Mouse (Mus musculus) MEL (cell line): ENCODE results near the gene 1700034J05Rik. TPM values are rescaled to one million over a fixed set of nuclear protein-coding genes. Genes with fewer than 3 reads are reported as not detected.

Experiments
- DNase-seq: peaks from one replicate; pipeline ENCODE4 v3.0.0; 2011; ENCODE audit warnings: low read depth, low spot score
- H3K27ac ChIP-seq: 2 replicates; pipeline ENCODE4 v1.5.1; 2012; ENCODE audit warnings: low read depth, mild to moderate bottlenecking, control low read depth, low read length, moderate library complexity; ENCODE audit not compliant: control insufficient read depth
- H3K27me3 ChIP-seq, 2 experiments: fragments of 150-350 bp in 1 of 2; sonication (generic) in 1 of 2; 2 replicates each; pipeline ENCODE4 v1.6.1; 2012; ENCODE audit warnings: low read length in 2 of 2, mild to moderate bottlenecking in 2 of 2, improper control_type of control experiment in 1 of 2, moderate library complexity in 1 of 2; ENCODE audit not compliant: insufficient read depth in 2 of 2, control insufficient read depth in 1 of 2
- H3K36me3 ChIP-seq, 2 experiments: 2 replicates each; pipeline ENCODE4 v1.6.1; 2012 to 2014; ENCODE audit warnings: low read length in 2 of 2, improper control_type of control experiment in 1 of 2, inconsistent platforms in 1 of 2, mild to moderate bottlenecking in 1 of 2; ENCODE audit not compliant: insufficient read depth in 2 of 2, control insufficient read depth in 1 of 2
- H3K4me1 ChIP-seq, 2 experiments: fragments of 150-350 bp in 1 of 2; sonication (generic) in 1 of 2; 2 replicates each; pipeline ENCODE4 v1.6.1; 2012; ENCODE audit warnings: low read length in 2 of 2, improper control_type of control experiment in 1 of 2, mild to moderate bottlenecking in 1 of 2; ENCODE audit not compliant: insufficient read depth in 2 of 2, control insufficient read depth in 1 of 2
- H3K4me3 ChIP-seq, 2 experiments: fragments of 150-350 bp in 1 of 2; sonication (generic) in 1 of 2; 2 replicates each; pipeline ENCODE4 v1.5.1; 2012; ENCODE audit warnings: low read depth in 2 of 2, low read length in 2 of 2, mild to moderate bottlenecking in 2 of 2, moderate library complexity in 2 of 2, control low read depth in 1 of 2, improper control_type of control experiment in 1 of 2; ENCODE audit not compliant: control insufficient read depth in 1 of 2, insufficient read depth in 1 of 2
- H3K79me2 ChIP-seq: 2 replicates; pipeline ENCODE4 v1.6.1; 2012; ENCODE audit warnings: mild to moderate bottlenecking, low read length, moderate library complexity; ENCODE audit not compliant: control insufficient read depth, poor library complexity, insufficient read depth
- H3K9ac ChIP-seq: 2 replicates; pipeline ENCODE4 v1.6.1; 2012; ENCODE audit warnings: low read depth, mild to moderate bottlenecking, control low read depth, low read length, moderate library complexity; ENCODE audit not compliant: control insufficient read depth, poor library complexity, severe bottlenecking
- H3K9me3 ChIP-seq: fragments of 150-350 bp; sonication (generic); replicated peaks from 2 replicates; pipeline ENCODE4 v1.6.1; 2012; ENCODE audit warnings: mild to moderate bottlenecking, low read length, improper control_type of control experiment, moderate library complexity; ENCODE audit not compliant: insufficient read depth
- CHD1 ChIP-seq: IDR thresholded peaks from 2 replicates; pipeline ENCODE4 v1.6.1; 2012; ENCODE audit warnings: low read depth, mild to moderate bottlenecking, inconsistent platforms, low read length, improper control_type of control experiment
- CHD2 ChIP-seq: IDR thresholded peaks from 2 replicates; pipeline ENCODE4 v1.6.1; 2011; ENCODE audit warnings: low read length, improper control_type of control experiment
- ELF1 ChIP-seq: IDR thresholded peaks from 2 replicates; pipeline ENCODE4 v1.6.1; 2014; ENCODE audit warnings: low read depth, mild to moderate bottlenecking, inconsistent platforms, low read length, improper control_type of control experiment, moderate library complexity
- EP300 ChIP-seq, 2 experiments: IDR thresholded peaks; 2 replicates each; pipeline ENCODE4 v1.6.1; 2011; ENCODE audit warnings: improper control_type of control experiment in 2 of 2, low read length in 2 of 2, low read depth in 1 of 2, mild to moderate bottlenecking in 1 of 2
- ETS1 ChIP-seq: IDR thresholded peaks from 2 replicates; pipeline ENCODE4 v1.6.1; 2012; ENCODE audit warnings: low read depth, mild to moderate bottlenecking, inconsistent platforms, low read length, improper control_type of control experiment, moderate library complexity
- GABPA ChIP-seq: IDR thresholded peaks from 2 replicates; pipeline ENCODE4 v1.6.1; 2012; ENCODE audit warnings: low read depth, mild to moderate bottlenecking, inconsistent platforms, low read length, improper control_type of control experiment, moderate library complexity
- GATA1 ChIP-seq: IDR thresholded peaks from 2 replicates; pipeline ENCODE4 v1.6.1; 2011; ENCODE audit warnings: low read depth, low read length, improper control_type of control experiment
- HCFC1 ChIP-seq: IDR thresholded peaks from 2 replicates; pipeline ENCODE4 v1.6.1; 2012; ENCODE audit warnings: low read depth, mild to moderate bottlenecking, inconsistent platforms, low read length, improper control_type of control experiment, moderate library complexity
- JUND ChIP-seq: IDR thresholded peaks from 2 replicates; pipeline ENCODE4 v1.6.1; 2011; ENCODE audit warnings: low read depth, mild to moderate bottlenecking, improper control_type of control experiment, low read length
- MAFK ChIP-seq: IDR thresholded peaks from 2 replicates; pipeline ENCODE4 v1.6.1; 2011; ENCODE audit warnings: low read depth, mild to moderate bottlenecking, low read length, improper control_type of control experiment, borderline replicate concordance
- MAX ChIP-seq: IDR thresholded peaks from 2 replicates; pipeline ENCODE4 v1.6.1; 2011; ENCODE audit warnings: low read length, improper control_type of control experiment
- MEF2A ChIP-seq: IDR thresholded peaks from 2 replicates; pipeline ENCODE4 v1.6.1; 2014; ENCODE audit warnings: low read depth, mild to moderate bottlenecking, inconsistent platforms, low read length, improper control_type of control experiment; ENCODE audit not compliant: poor library complexity, insufficient replicate concordance, severe bottlenecking; ENCODE audit errors: extremely low read depth
- MYB ChIP-seq: IDR thresholded peaks from 2 replicates; pipeline ENCODE4 v1.6.1; 2011; ENCODE audit warnings: mild to moderate bottlenecking, low read depth, low read length, improper control_type of control experiment
- MYC ChIP-seq: IDR thresholded peaks from 2 replicates; pipeline ENCODE4 v1.6.1; 2011; ENCODE audit warnings: low read depth, mild to moderate bottlenecking, low read length, improper control_type of control experiment, moderate library complexity
- NELFE ChIP-seq: IDR thresholded peaks from 2 replicates; pipeline ENCODE4 v1.6.1; 2011; ENCODE audit warnings: low read depth, low read length, improper control_type of control experiment
- NRF1 ChIP-seq: IDR thresholded peaks from 2 replicates; pipeline ENCODE4 v1.6.1; 2014; ENCODE audit warnings: low read depth, mild to moderate bottlenecking, inconsistent platforms, low read length, improper control_type of control experiment, moderate library complexity; ENCODE audit not compliant: poor library complexity, insufficient read depth, severe bottlenecking
- POLR2A ChIP-seq, 2 experiments: IDR thresholded peaks; 2 replicates each; pipeline ENCODE4 v1.6.1; 2011 to 2012; ENCODE audit warnings: low read length in 2 of 2, mild to moderate bottlenecking in 2 of 2, control low read depth in 1 of 2, improper control_type of control experiment in 1 of 2, low read depth in 1 of 2, moderate library complexity in 1 of 2; ENCODE audit not compliant: control insufficient read depth in 1 of 2, insufficient read depth in 1 of 2, poor library complexity in 1 of 2
- POLR2AphosphoS5 ChIP-seq: IDR thresholded peaks from 2 replicates; pipeline ENCODE4 v1.6.1; 2012; ENCODE audit warnings: low read depth, borderline replicate concordance, mild to moderate bottlenecking, inconsistent platforms, low read length, moderate library complexity, mixed read lengths
- RAD21 ChIP-seq: IDR thresholded peaks from 2 replicates; pipeline ENCODE4 v1.6.1; 2011; ENCODE audit warnings: mild to moderate bottlenecking, low read depth, low read length, improper control_type of control experiment
- SIN3A ChIP-seq: IDR thresholded peaks from 2 replicates; pipeline ENCODE4 v1.6.1; 2012; ENCODE audit warnings: low read length, improper control_type of control experiment, inconsistent platforms
- SMC3 ChIP-seq: IDR thresholded peaks from 2 replicates; pipeline ENCODE4 v1.6.1; 2011; ENCODE audit warnings: low read depth, low read length, improper control_type of control experiment
- TAL1 ChIP-seq: IDR thresholded peaks from 2 replicates; pipeline ENCODE4 v1.6.1; 2012; ENCODE audit warnings: mild to moderate bottlenecking, inconsistent platforms, low read length, moderate library complexity, mixed read lengths
- TBP ChIP-seq: IDR thresholded peaks from 2 replicates; pipeline ENCODE4 v1.8.0; 2011; ENCODE audit warnings: low read depth, low read length, improper control_type of control experiment
- UBTF ChIP-seq: IDR thresholded peaks from 2 replicates; pipeline ENCODE4 v1.6.1; 2012; ENCODE audit warnings: low read depth, mild to moderate bottlenecking, inconsistent platforms, low read length, improper control_type of control experiment, moderate library complexity, borderline replicate concordance; ENCODE audit not compliant: insufficient read depth
- USF1 ChIP-seq: IDR thresholded peaks from 2 replicates; pipeline ENCODE4 v1.6.1; 2014; ENCODE audit warnings: low read depth, mild to moderate bottlenecking, inconsistent platforms, low read length, improper control_type of control experiment, moderate library complexity
- ZMIZ1 ChIP-seq: IDR thresholded peaks from 2 replicates; pipeline ENCODE4 v1.6.1; 2012; ENCODE audit warnings: low read depth, mild to moderate bottlenecking, inconsistent platforms, low read length, improper control_type of control experiment, moderate library complexity
- ZNF384 ChIP-seq: IDR thresholded peaks from 2 replicates; pipeline ENCODE4 v1.6.1; 2012; ENCODE audit warnings: low read depth, mild to moderate bottlenecking, inconsistent platforms, low read length, improper control_type of control experiment
- polyA plus RNA-seq, 2 experiments: library from polyadenylated mRNA; stranded (reverse) in 1 of 2; unstranded in 1 of 2; fragments of >175 nt in 1 of 2; fragments of >200 nt in 1 of 2; gene quantifications; 2 replicates each; pipeline versions ENCODE4 v1.2.1 to v1.2.4; 2012; ENCODE audit warnings: low replicate concordance in 2 of 2, low read depth in 1 of 2; ENCODE audit not compliant: insufficient read length in 2 of 2, insufficient read depth in 1 of 2, missing spikeins in 1 of 2
- total RNA-seq: library from RNA; depleted of rRNA; stranded (reverse); fragments of 300-350 nt; gene quantifications from 2 replicates; pipeline ENCODE4 v1.2.3, GENCODE M21; 2012

Gene 1700034J05Rik
- total and polyA plus RNA-seq, 3 experiments: not detected

DNA sequence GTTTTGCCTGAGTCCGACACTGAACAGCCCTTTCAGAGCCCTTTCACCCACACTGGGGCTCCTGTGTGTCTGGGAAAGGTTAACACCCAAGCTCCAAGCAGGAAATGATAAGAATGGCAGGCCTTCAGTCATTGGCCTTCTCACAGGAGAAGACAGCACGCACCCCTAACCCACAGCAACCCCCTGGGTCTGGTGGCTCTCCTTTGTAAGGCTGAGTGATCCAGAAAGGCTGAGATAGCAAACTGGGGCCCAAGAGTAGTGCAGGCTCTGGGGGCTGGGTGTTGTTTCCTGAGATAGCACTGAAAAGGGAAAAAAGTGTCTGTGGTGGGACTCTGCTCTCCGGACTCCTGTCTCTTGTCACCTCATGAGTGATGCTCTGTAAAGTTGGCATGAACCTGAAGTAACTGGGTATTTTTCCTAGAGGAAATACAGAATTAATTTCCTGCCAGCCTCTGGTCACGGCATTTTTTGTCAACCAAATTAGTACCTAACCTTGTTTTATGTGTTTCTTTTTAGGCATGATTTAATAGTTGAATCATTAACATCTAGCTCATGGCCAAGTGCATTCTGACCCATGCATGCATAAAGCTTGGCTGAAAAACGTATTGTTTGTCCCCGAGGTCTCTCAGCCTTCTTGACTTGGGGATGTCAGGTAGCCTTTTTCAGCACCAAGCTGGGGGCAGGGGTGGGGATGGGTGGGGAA is 7.7 kb downstream of the 1700034J05Rik start (continued):
- no peak for TF ChIP-seq ELF1
- TF ChIP-seq MYC: no peak
- peak; percentile 43 for TF ChIP-seq ZNF384
- no peak for TF ChIP-seq GABPA
- TF ChIP-seq MAFK: no peak
- TF ChIP-seq HCFC1: no peak
- no peak for TF ChIP-seq JUND
- TF ChIP-seq CHD1: no peak
- peak; percentile 5; the same call in 1 of the 2 replicates for TF ChIP-seq GATA1
- no peak for TF ChIP-seq CHD2
- TF ChIP-seq MAX: no peak; the same call in 1 of the 2 replicates
- TF ChIP-seq SIN3A: no peak
- TF ChIP-seq SMC3: no peak
- no peak for TF ChIP-seq POLR2AphosphoS5
- TF ChIP-seq MEF2A: no peak
- no peak for TF ChIP-seq POLR2A (IDR thresholded peaks at IDR 0.05; ENCODE audit: control insufficient read depth in 1 of 2, insufficient read depth in 1 of 2, low read depth in 1 of 2, low read length in 2 of 2, poor library complexity in 1 of 2)
- no peak for TF ChIP-seq NELFE
- no peak for TF ChIP-seq UBTF
- TF ChIP-seq ETS1: peak; percentile 32; the same call in 1 of the 2 replicates
- TF ChIP-seq, all 39 proteins: peak for 7

DNA sequence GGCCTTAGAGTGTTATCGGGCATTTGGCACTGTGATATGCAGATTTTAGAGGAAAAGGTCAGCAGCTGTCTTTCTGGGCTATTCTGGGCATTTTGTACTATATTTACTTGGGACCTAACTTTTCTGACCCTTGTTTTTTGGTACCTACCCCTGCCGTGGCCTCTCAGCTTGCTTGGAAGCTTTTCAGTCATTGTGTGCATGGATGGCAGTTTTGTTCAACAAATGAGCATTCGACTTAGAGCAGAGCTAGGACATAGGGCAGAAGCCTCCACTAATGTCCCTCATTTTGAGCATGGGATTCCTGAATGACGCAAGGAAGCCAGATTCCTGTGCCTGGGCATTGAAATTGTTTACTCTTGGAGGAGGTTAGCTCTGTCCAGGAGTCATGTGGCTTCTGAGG is 9.4 kb downstream of the 1700034J05Rik start:
- Histone ChIP-seq H3K4me3 (no peak overlapping the region), H3K4me1 (peaks cover 20 to 27% of the 10 kb centered on the region in 2 experiments)
- TF ChIP-seq GATA1: no peak
- no peak for TF ChIP-seq MYB
- no peak for TF ChIP-seq GABPA
- no peak for TF ChIP-seq MYC
- TF ChIP-seq ETS1: no peak
- TF ChIP-seq USF1: no peak
- TF ChIP-seq SIN3A: no peak
- no peak for TF ChIP-seq ZMIZ1
- TF ChIP-seq JUND: no peak
- no peak for TF ChIP-seq MEF2A
- TF ChIP-seq ZNF384: no peak
- no peak for TF ChIP-seq TBP
- TF ChIP-seq SMC3: no peak
- no peak for TF ChIP-seq EP300 (IDR thresholded peaks at IDR 0.05; ENCODE audit: low read depth in 1 of 2, low read length in 2 of 2)
- TF ChIP-seq TAL1: no peak
- no peak for TF ChIP-seq NRF1
- TF ChIP-seq RAD21: no peak

More for the DNA sequence above, 9.4 kb downstream of the 1700034J05Rik start:
- no peak for DNase-seq
- H3K9me3 ChIP-seq: no peaks in the 10 kb centered on the region
- no peaks in the 10 kb centered on the region for H3K79me2 ChIP-seq
- H3K9ac ChIP-seq: no peak overlapping the region
- no peak overlapping the region for H3K27ac ChIP-seq
- no peaks in the 10 kb centered on the region for H3K27me3 ChIP-seq
- H3K36me3 ChIP-seq: peaks cover 0 to 34% of the 10 kb centered on the region in 2 experiments; a peak in 2 of 4 replicates
